Mouse (Mus musculus) layer of hippocampus, adult 8-10 months (tissue): ENCODE measurements around the gene Ifitm6. TPM values are rescaled to one million over a fixed set of nuclear protein-coding genes. Genes with fewer than 3 reads are reported as not detected.
"Not testable (repeated sequence)": the region's sequence is repeated elsewhere in the genome, so short reads cannot be mapped to it uniquely, and the experiment has no call there.

Source experiments
- DNase-seq, 2 experiments: peaks; one replicate each; pipeline ENCODE4 v3.0.0; 2022; ENCODE audit warnings: low spot score in 2 of 2
- total RNA-seq, 4 experiments: library from RNA; stranded (reverse); gene quantifications; 2 replicates each; pipeline ENCODE4 v1.2.4; 2022

Gene Ifitm6
- total RNA-seq: 1 to 10 TPM in 1 of 4 experiments, not detected in 3; 1.1 TPM

DNA sequence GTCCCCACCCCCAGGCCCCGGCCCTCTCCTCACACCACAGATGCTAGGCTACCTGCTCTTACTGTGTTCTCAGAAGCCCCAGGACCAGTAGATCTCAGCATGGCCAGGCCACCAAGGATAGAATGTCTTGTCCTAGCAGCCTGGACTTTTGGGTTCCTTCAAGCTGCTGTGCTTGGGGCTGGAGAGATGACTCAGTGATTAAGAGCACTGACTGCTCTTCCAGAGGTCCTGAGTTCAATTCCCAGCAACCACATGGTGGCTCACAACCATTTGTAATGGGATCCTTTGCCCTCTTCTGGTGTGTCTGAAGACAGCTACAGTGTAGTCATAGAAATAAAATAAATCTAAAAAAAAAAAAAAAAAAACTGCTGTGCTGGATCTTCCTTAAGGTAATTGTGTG lies at the start of gene Ifitm6:
Gene Ifitm6, minus strand, starts transcription at position 101 of the 400 bp plus-strand sequence.
- DNase-seq: not testable (repeated sequence)

DNA sequence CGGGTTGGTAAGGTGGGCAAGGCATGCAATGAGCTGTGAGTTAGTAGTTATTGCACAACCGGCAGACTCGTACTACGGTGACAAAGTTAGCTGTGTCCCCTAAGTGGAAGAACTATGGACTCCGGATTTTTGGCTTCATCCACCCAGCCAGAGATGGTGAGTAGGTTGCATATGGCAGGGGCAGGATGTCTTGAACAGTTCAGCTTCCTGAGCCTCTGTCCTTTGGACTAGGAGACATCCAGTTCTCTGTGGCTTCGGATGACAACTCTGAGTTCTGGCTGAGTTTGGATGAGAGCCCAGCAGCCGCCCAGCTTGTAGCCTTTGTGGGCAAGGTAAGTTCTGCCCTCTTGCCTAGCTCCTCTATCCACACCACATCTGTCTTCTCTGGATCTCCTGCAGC lies 46.9 kb upstream of the Ifitm6 start:
- no peak for DNase-seq

DNA sequence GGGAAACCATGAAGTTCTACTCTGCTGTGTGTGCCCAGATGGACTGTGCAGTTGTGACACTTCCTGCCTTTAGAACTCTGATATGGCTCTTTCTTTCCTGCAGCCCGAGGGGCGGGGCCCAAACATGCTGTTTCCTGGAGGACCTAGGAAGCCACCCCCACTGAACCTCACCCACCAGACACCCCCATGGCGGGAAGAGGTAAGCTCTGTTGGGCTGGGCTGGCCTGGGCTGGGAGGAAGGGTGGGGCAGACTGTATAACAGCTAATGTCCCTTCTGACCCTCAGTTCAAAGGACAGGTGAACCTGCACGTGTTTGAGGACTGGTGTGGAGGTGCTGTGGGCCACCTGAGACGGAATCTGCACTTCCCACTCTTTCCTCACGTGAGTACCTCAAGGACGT lies 46.5 kb upstream of the Ifitm6 start:
- DNase-seq: no peak

DNA sequence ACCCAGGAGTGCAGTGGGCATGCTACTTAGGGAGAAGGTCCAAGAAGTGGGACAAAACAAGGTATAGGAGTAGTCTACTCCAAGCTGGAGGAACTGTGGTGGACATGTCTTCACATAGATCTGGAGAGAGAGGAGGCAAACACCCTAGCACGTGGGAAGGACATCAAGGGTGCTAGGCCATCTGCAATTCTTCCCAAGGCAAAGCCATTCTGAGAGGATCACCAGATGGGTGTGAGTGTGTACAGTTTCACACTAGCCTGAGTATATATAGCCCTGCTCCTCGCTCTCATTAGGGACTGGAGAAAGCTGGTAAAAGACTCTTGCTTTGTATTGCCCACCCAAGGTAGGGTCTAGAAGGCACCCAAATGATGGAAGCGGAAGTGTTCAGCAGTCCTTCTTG lies 45.6 kb upstream of the Ifitm6 start:
- DNase-seq: no peak

DNA sequence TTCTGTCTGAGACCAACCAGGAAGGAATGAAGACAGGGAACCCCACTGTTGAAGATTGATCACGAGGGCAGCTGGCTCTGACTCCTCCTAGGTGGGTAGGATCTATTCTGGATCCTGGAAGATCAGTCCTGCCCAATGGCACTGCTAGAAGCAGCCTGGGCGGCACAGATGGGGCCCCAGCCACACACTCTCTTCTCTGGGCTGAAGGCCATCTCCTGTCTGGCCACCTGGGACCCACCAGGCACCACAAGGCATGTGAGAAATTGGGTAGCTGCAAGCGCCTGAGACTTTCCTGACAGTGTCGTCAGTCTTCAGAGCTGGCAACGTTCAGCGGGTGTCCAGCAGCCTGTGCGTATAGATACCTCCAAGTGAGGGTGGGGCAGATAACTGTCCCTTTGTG lies 44.8 kb upstream of the Ifitm6 start:
- DNase-seq: no peak

DNA sequence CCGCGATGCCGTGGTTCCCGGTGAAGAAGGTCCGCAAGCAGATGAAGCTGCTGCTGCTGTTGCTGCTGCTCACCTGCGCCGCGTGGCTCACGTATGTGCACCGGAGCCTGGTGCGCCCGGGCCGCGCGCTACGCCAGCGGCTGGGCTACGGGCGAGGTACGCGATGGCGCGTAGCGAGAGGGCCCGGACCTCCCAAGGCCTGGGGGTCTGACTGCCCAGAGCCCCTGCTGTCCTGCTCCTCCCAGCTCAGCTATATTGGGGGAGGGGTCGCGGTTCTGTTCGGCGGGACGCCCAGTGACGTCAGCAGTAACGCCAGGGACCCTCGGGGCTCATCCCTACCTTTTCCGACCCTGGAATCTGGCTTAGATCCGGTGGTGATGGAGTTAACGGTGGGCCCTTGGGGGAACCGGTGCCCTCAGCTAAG lies 43.6 kb upstream of the Ifitm6 start:
- no peak for DNase-seq

DNA sequence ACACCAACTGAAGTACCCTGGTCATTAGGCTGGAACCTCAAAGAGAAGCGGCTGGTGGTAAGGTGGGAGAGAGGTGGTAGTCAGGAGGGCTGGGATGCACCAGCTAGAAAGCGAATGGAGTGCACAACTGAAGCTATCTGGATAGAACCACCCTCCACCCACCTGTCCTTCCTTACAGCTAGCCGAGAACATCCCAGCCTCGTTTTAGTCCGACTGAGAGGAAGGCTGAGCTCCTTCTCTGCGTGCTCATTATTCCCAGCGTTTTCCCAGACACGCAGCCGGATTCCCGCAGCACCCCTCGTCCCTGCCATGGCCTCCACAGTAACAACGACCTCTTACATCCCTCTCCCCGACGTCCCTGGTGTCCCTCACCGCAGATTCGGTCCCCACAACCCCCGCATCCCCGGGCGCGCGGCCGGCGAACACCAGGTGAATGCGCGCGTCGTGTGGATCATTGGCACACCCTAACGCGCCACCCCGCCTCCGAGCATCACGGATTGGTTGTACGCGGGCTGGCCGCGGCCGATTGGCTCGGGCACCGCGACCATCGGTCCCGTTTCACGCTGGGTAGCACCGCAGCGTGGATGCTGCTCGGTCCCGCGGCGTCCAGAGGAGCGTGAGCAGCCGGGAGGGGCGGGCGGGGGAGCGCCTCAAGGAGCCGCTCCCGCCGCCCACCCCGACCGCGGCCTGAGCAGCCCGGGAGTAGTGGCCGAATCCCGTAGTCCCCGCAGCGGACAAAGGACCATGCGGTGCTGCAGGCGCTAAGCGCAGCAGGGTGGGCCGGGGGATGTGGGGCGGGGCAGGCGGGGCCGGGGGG lies 42.9 kb upstream of the Ifitm6 start, which contains the start of gene B4galnt4:
Gene B4galnt4, plus strand, starts transcription at position 679 of the 817 bp plus-strand sequence.
- peak; percentile 89 to 92 for DNase-seq

DNA sequence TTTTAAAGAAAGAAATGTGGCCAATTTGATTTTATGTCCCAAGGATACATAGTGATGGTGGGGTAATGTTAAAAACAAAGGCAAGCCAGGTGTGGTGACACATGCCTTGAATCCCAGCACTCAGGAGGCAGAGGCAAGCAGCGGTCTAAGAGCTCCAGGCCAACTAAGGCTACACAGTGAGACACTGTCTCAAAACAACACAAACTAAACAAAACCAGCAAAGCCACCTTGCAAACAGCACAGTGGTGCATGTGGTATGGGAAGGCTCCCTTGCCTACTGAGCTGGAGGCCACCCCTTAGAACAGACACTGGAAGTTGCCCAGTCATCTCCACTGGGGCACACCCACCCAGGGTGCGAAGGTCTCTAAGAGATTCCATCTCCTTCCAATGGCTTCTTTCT lies 42.2 kb upstream of the Ifitm6 start:
- DNase-seq: no peak

DNA sequence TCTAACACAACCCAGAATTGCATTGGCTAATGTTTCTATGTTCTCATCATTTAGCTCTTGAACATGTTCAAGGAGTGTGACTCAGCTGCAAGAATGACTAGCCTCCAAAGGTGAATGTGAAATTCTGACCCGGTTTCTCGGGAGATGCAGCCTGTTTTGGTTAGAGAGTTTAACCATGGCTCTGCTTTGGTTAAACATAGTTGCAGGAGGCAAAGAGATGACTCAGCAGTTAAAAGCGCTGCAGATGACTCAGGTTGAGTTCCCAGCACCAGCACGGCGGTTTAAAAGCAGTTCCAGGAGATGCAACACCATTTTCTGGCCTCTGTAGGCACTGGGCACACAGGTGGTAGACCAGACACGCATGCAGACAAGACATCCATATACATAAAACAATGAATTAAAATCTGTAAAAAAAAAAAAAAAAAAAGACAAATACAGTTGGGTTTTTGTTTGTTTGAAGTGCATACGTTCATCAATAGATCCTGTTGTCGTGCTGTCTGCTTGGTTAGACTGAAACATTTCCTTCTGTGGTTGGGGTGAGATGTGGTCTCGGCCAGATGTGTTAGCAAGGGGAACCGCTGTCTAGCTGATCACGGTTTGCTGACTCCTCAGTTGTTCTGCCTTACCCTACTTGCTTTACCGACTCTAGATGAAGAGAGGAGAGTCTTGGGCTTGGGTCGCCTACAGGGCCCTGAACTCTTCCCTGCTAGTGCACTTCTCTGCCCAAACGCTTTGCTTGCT lies 41.0 kb upstream of the Ifitm6 start:
- DNase-seq: no peak

DNA sequence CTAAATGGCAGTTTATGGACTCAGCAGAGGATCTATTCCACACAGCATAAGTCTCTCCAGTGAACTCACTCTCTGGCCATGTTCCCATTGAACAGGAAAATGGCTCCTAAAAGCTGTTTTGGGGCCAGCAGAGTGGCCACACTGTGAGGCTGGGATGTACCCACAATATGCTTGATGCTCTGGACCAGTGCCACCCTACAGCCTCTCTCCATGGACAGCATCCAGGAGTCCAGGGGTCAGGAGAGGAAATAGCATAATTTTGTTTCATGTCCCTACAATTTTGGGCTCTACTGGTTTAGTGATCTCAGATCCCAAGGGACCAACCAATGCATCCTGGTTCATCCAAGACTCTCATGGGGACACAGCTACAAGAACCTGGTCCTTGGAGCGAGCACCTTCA lies 39.8 kb upstream of the Ifitm6 start:
- no peak for DNase-seq

DNA sequence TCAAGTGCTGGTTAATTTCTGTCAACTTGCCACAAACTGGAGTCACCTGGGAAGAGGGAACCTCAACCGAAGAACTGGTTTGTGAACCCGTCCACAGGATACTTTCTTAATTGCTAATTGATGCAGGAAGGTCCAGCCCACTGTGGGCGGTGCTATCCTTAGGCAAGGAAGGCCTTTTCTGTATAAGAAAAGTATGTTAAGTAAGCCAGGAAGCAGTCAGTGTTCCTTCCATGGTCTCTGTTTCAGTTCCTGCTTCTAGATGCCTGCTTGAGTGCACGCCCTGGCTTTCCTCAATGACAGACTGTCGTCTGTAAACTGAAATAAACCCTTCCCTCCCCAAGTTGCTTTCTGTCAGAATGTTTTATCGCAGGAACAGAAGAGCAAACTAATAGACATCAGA lies 39.3 kb upstream of the Ifitm6 start:
- no peak for DNase-seq

DNA sequence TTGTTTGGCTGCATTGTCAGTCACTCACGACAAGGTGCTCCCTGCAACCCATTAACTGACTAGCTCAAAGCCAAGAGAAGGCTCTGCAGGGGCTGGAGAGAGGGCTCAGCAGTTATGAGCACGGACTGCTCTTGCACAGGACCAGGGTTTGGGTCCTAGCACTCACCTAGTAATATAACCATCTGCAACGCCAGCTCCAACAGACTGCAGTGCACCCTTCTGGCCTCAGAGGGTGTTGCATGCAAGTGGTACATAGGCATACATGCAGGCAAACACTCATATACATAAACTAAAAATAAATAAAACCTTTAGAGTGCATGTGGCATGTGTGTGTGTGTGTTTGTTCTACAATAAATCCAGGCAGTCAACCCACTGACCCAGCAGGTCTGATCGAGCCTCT lies 38.1 kb upstream of the Ifitm6 start:
- no peak for DNase-seq

DNA sequence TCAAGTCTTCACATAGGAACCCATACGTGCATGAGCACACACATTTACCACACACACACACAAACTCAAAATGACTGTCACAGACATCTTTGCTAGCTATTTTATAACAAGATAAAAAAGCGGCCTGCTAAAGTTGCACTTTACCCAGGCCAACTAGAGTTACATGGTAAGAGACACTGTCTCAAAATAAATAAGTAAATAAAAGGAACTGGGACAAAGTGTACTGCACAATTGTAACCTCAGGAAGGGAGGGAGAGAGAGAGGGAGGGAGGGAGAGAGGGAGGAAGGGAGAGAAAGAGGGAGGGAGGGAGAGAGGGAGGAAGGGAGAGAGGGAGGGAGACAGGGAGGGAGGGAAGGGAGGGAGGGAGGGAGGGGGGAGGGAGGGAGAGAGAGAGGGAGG lies 34.7 kb upstream of the Ifitm6 start:
- no peak for DNase-seq

DNA sequence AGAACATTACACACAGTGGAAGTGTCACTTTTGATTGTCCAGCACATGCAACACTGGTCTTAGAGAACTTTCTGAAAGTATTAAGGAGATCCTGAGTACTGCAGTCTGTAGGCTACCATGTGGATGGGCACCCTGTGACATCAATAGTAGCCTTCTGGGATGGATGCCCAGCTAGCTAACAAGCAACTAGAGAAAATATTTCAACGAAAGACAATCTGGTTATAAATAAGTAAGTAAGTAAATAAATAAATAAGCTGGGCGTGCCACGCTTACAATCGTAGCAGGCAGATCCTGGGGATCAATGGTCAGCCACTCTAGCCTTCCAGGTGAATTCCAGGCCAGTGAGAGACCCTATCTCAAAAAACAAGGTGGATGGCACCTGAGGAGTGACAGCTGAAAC lies 34.3 kb upstream of the Ifitm6 start:
- DNase-seq: no peak

DNA sequence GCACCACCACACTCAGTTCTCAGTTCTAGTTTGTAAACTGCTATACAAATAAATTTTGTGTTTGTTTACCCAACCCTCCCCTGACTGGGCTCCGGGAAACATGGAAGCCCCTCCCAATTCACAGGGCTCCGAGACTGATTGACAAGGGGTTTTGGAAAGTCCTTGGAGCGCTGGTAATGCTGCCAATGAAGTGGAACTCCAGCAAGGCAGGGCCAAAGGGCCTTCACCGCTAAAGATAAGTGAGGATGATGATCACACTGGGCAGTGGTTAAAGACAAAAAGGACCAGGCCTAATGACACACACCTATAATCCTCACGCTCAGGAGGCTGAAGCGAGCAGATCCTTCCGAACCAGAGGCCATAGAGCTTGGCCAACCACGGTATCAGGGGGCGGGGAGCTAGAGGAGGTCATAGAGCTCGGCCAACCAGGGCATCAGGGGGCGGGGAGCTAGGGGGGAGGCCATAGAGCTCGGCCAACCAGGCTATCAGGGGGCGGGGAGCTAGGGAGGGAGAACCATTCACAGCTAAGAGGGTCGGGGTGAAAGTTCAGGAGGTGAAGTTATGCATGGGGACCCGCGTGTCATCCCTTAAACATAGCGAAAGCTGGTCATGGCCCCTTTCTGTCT lies 33.4 kb upstream of the Ifitm6 start:
- no peak for DNase-seq

DNA sequence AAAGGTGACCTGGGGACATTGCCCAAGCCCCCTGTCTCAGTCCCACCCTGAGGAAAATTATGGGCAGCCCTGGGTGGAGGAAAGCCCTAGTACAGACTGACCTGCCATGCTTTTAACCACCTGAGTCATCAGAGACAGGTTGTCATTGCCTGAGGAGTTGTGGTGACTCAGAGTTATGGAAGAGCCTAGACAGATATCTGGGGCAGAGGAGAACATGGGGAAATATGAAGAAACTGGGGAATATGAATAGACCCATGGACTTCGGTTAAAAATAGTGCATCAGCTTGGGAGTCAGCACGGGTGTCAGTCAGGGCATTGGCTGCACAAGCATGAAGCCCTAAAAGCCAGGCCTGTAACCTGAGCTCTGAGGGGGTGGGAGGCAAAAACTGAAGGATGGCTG lies 31.6 kb upstream of the Ifitm6 start:
- DNase-seq: no peak

DNA sequence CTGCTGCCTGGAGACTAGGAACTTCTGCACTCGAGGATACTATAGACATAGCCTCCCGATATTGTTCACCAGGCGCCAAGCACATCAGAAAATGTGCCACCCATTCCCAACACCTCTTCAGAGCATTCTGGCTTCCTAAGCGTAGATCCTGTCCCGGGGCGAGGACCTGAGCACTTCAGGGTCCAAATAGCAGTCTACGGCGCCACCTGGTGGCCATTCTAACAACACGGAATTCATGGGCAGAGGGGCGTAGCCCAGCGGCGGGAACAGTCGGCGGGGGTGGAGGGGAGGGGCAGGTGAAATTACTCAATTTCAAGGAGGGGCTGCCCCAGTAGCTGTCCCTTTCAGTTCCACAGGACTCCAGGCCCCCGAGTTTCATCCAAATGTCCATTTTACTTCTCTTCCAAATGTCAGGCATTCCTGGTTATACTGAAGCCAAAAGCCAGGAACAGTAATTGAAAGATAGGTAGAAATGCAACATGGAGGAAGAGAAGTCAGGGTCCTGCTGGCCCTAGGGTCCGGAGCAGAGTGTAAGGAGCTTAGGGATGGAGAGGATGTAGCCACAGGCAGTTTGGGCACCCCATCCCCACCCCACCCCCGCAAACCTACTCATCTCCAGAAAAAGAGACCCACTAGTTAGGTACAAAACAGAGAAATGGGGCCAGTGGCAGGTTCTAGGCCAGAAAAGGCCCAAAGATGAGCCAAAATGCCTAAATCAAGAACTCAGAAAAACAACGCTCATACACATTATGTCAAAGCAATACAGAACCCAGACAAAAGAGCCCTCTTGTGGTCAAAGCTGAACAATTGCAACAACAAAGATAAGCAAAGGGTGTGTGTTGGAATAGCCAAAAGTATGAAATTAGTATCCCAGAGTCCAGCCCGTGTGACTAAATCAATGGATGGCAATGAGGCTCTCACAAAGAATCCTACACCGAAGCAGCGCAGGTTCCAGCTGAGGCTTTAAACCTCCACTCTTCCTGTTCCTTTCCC lies 30.8 kb upstream of the Ifitm6 start:
- peak; percentile 77 to 92 for DNase-seq

DNA sequence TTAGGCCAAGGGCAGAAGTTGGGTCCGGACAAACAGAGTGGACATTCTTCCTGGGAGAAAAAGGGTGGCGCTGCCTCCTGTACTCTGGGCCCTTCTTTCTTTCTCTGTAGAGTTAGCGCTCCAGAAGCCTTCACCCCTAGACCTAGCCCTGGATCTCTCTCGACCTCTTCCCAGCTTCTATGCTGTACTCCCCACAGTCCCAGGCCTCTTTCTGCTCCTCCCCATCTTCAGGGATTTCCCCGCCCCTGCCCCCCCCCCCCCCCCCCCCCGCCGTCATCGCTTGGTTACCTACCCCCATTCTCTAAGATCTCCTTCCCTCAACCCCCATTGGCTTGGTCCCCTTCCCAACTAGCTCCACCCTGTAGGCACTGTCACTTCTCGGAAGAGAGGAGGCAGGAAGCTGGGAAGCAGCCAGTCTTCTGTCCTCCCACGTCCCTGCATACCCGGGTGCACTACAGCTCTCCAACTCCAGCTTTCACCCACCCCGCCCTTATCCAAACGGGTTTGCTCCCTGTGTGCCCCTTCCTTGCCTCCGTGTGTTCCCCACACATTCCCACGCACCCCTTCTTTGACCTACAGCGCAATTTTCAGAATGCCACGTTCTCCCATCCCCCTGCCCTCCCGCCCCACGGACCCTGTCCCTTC lies 30.0 kb upstream of the Ifitm6 start:
- peak; percentile 70 to 71 for DNase-seq

DNA sequence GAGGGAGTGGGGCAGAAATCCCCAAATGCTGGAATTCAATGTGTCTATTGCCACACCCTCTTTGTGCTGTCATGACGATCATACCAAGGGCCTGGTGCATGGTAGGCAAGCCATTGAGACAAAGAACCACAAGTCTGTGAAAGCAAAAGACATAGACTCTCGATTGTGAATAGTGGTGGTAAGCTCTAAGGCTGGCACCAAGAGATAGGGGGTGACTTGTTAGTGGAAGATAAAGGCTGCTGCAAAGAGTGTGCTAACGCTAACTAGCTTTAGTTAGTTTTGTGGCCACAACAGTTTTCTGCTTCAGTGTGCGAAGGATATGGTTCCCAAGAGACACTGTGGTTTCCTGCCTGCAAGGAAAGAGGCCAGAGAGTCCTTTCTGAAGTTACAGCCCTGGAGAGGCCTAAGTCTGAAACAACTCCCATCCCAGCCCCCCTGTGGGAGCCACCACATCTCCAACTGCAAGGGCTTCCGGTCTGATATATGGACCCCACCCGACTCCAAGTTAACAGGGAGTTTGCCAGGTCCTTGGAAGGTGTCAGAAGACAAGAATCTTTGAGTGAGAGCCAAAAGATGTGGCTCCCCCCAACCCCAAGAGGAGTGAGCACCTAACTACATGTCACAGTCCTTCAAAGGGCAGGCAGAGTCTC lies 29.3 kb upstream of the Ifitm6 start:
- no peak for DNase-seq

DNA sequence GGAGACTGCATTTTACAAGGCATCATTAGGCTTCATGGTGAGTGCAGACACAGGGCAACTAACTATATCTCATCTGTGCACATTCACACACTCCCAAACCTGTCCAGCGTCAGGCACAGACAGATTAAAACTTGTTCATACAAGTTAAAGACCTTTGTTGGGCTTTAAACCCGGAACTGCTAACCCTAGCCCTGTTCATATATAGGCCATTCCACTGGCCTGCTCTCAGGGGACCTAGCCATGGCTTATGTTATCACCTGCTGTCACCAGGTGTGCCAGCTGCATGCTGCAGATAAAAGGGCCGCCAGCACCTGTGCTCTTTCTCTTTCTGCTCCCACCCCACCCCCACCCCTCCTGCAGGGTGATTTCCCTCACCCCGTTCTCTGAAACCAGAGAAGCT lies 24.8 kb upstream of the Ifitm6 start:
- DNase-seq: no peak
